Mouse (Mus musculus): ENCODE measurements around the gene Luc7l.

Luc7l gene

DNA sequence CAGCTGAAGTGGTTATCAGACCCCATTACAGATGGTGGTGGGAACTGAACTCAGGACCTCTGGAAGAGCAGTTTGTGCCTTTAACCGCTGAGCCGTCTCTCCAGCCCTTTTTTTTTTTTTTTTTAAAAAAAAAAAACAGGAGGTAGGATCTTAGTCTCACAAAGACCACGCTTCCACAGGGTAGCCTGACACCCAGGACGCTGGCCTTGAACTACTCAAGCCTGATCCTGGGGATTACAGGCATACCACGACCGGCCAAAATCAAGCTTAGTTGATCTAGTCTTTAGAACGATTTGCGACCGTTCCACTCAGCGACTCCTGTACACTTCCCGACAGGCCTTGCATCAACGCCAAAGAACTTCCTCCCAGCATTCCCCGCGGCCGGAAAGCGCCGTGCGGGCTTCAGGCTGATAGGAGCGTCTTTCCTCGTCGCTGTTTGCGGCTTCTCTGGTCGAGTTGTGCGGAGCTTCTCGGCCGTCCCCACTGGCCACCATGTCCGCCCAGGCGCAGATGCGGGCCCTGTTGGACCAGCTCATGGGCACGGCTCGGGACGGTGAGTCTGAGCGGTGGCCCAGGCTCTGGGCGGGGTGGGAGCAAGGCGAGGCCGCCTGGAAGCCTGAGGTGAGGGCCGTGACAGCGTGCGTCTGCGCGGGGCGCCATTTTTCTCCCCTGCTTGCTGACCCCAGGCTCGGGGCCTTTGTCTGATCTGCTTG lies at the start of gene Luc7l:
Gene Luc7l (plus strand): TSS at position 358 of the 713 bp plus-strand sequence.
- DNase-seq (ENCODE audit: low spot score in 2 of 2): peak; percentile 86 to 95

DNA sequence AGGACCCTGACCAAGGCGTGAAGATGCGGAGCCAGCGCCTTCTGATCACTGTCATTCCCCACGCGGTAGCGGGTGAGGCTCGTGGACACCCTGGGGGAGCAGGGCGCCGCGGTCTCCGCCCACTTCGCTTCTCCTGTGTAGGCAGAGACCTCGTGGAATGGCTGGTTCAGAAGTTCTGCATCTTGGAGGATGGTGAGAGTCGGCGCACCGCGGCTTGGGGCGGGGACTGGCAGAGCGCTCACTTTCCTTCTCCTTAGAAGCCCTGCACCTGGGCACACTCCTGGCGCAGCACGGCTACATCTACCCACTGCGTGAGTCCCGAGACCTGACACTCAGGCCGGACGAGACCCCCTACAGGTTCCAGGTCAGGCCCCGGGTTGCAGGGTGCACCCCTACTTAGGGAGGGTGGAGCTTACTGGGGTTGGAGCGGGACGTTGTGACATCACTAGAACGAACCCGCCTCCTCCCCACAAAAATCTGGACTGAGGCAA lies 49.3 kb upstream of the Luc7l start:
- DNase-seq (ENCODE audit: low spot score in 2 of 2): peak; percentile 58 to 69

DNA sequence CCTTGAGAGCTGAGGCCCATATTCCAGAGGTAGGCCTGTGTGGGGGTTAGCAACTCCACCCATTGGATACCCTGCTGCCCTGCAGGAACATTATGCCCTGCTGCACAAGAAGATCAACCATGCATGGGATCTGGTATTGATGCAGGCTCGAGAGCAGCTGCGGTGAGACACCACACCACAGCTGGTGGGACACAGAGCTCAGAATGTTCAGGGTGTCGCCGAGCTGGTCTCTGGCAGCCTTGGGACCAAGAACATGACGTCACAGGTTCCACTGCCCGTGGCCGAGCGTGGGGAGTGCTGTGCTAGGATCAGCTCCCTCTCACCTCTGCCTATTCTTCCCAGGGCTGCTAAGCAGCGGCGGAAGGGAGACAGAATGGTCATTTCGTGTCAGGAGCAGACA lies 47.9 kb upstream of the Luc7l start:
- no peak for DNase-seq (ENCODE audit: low spot score in 2 of 2)

DNA sequence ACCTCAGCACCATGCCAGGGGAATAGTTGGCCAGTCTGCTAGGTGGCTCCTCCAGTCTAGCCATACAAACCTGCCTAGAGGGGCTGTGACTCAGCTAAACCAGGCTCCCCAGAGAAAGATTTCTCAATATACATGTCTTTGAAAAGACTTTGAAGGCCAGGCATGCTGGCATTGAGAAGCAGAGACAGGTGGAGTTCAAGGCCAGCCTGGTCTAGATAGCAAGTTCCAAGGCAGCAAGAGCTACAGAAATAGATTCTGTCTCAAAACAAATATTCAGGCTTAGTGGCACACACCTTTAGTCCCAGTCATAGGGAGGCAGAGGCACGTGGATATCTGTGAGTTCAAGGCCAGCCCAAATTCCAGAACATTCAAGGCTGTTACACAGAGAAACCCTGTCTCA lies 46.3 kb upstream of the Luc7l start:
- DNase-seq (ENCODE audit: low spot score in 2 of 2): no peak

DNA sequence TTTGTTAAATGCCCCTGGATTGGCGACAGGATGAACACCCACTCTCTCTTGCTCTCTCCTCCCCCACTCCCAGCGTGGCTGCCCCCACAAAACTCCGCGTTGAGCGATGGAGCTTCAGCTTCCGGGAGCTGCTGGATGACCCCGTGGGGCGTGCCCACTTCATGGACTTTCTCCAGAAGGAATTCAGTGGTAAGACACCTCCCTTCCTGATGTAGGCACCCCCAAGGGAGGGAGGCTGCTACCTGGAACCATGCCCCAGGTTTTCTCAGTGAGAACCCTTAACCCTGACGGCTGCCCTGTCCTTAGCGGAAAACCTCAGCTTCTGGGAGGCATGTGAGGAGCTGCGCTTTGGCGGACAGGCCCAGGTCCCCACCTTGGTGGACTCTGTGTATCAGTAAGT lies 45.0 kb upstream of the Luc7l start, which contains the start of gene Arhgdig:
Gene Arhgdig (minus strand): TSS at position 101 of the 400 bp plus-strand sequence.
- DNase-seq (ENCODE audit: low spot score in 2 of 2): no peak

DNA sequence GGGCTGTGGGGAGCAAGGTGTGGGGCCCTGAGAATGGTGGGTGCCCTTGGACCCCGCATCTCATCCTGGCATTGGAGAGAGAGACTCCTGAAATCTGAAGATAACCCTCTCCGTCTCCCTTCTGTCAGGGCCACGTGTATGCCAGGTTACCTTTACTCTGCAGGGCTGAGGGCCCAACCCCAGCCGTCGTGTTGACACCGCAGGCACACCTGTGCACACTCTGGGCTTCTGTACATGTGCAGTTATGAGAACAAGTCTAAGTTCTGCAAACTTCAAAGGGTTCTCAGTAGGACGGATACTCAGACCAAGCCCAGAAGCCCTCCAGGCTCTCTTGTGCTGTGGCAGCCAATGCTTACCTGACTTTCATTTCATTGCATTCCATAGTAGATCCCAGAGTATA lies 40.5 kb upstream of the Luc7l start:
- DNase-seq (ENCODE audit: low spot score in 2 of 2): no peak

DNA sequence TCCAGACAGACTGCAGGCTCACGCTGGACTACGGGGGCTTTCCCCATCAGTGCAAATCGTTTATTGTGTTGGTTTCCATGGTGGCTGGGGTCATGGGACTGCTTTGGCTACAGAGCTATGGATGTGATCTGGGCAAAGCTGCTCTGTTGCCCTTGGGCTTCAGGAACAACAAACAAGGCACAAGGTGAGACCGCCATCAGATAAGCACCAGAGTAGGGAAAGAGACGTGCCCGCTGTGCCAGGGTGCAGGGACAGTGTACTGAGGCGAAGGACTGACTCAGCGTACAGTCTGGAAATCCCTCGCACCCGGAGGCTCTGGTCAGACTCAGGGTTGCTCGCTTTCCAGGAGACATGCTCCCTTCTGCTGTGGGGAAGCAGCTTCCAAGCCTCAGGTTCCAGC lies 40.0 kb upstream of the Luc7l start:
- DNase-seq (ENCODE audit: low spot score in 2 of 2): no peak

DNA sequence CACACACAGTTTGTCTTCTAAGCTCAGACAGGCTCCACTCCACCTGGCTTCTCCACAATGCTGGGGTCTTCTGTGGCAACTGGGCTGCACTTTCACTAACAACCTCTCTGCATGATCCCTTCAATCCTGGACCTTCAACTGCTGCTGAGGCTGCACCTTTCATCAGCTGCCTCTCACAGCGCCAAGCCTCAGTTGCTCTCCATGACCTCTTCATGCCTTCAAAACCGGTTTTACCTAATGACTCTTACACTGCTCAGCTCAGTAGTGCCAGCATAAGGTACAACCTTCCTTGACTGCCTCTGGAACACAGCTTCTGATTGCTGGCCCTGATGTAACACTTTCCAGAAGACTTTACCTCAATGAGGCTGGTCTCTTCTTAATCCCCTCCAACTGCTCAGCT lies 31.2 kb upstream of the Luc7l start:
- DNase-seq (ENCODE audit: low spot score in 2 of 2): no peak

DNA sequence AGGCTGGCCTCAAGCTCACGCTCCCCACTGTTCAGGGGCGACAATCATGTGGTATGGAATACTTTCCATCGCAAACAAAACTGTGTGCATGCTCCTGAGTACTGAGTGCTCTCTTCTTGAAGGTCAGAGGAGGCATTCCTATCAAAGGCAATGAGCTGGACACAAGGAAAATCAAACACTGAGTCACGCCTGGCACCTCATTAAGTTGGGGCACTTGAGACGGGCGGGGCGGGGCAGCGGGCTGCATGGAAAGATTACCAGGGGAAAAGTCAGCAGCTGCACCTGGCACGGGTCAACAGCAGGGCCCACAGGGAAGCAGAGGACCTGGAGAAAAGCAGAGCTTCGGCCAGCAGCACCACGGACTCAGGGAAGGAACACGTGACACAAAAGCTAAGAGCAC lies 27.5 kb upstream of the Luc7l start:
- no peak for DNase-seq (ENCODE audit: low spot score in 2 of 2)

DNA sequence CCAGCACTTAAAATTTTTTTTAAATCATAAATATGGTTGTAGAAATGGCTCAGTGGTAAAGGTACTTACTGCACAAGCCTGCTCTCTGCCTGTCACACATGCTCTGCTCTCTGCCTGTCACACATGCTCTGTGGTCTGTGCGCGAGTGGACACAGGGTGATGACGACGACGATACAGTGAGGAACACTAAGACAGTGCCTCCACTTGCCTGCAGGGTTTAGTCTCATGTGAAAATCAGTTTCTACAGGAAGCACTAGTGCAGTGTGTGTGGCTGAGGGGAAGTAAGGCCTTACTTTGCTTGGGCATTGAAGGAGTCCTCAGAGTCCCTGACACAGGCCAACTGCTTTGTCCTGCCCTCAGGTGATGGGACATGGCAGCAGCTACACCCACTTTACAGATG lies 22.9 kb upstream of the Luc7l start:
- DNase-seq (ENCODE audit: low spot score in 2 of 2): no peak

DNA sequence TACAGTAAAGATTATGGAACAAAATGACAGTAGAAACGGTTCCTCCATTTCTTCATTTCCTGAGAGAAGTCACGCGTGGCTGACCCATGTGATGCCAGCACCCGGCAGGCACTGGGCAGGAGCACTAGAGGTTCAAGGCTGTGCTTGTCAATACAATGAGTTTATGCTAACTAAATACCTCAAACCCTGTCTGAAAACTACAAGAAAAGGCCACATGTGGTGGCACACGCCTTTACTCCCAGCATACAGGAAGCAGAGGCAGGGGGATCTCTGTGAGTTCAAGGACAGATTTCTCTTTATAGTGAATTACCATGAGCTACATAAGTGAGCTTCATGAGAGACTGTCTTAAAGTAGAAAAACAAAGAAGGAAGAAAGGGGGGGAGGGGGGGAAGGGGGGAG lies 21.5 kb upstream of the Luc7l start:
- no peak for DNase-seq (ENCODE audit: low spot score in 2 of 2)

DNA sequence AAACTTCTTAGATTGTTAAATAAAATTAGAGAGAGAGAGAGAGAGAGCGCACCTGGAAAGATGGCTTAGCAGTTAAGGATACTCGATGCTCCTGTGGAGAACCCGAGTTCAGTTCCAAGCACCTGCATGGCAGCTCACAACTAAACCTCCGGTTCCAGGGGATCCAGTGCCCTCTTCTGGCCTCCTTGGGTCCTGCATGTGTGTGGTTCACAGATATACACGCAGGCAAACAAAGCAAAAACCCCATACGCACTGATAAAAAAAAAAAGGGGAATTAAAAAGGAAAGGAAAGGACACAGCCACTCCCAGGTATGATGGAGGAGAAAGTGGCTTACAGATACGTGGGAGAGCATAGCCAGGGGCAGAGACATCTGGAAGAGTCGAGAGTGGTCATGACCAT lies 19.8 kb upstream of the Luc7l start:
- DNase-seq (ENCODE audit: low spot score in 2 of 2): no peak

DNA sequence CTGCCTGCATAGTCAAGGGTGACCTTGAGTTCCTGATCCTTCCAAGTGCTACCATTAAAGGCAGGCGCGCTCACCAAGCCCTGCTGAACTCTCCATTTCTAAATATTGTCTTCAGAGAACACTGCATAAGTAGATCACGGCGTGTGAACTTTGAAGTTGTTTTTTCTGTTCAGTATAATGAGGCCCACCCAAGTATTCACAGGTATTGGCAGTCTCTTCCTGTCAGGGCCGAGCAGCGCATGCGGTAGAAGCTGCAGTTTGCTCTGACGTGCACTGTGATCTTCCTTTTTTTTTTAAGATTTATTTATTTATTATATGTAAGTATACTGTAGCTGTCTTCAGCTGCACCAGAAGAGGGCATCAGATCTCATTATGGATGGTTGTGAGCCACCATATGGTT lies 18.3 kb upstream of the Luc7l start:
- no peak for DNase-seq (ENCODE audit: low spot score in 2 of 2)

DNA sequence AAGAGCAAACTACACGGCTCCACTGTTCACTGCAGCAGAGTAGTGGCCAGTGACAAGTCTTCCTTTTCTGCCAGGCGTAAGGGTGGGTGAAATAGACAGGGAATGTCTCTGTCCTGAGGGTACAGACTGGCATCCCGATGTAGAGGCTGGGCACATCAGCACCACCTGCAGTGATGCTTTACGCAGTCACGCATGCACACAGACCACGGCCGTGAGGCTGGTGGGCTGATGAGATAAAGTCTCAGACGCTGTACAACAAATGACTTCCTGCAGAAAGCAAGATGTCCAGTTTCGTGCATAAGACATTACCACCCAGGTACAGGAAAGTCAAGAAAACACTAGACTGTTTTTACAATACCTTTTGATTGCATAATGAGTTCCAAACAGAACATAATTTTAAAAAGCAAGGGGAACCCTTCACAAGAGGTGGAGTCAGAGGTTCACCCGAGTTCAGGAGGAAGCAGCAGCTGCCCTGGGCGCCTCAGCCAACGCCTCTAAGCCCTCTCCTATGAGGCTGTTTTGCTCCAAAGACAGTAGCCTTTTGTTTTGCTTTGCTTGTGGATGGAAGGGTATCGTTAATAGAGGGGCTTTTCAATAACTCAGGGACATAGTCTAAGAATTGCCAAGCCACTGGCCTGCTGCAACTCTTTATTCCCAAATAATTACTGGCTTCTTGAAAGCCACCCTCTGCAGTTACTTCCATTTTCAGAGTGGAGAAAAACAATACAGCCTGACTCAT lies 17.4 kb upstream of the Luc7l start:
- DNase-seq (ENCODE audit: low spot score in 2 of 2): no peak

DNA sequence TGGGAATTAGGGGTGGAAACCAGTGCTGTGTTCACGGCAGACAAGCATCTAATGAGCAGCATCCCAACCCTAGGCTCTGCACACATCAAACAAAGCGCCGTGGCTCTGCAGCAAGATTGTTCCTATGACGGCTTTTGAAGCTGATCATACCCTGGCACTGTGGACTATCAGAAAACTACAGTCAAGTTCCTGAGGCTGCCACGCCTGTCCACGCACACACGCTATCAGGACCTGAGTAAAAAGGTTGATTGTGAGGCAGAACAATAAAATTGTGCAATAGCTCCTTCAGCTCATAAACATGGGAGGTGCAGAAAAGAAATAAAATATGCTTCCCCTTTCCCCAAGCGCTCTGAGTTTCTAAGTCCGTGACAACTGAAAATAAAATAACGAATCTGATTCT lies 15.0 kb upstream of the Luc7l start:
- no peak for DNase-seq (ENCODE audit: low spot score in 2 of 2)

DNA sequence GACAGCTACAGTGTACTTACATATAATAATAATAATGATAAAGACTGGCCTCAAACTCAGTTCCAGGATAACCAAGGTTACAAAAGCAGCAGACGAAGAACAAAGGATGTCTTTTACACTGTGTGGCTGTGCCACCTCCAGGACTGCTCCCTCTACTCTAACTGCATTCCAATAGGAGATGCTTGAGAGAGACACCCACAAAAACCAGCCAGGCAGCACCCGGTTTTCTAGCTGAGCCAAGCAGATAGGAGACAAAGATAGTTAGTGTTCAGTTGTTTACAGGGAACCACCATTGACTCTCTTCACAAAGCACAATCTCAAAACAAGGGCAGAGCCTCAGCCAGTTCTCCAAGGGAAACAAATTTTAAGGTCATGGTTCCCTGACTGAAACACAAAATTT lies 13.1 kb upstream of the Luc7l start:
- DNase-seq (ENCODE audit: low spot score in 2 of 2): peak in 1 of 2 experiments; percentile 13

DNA sequence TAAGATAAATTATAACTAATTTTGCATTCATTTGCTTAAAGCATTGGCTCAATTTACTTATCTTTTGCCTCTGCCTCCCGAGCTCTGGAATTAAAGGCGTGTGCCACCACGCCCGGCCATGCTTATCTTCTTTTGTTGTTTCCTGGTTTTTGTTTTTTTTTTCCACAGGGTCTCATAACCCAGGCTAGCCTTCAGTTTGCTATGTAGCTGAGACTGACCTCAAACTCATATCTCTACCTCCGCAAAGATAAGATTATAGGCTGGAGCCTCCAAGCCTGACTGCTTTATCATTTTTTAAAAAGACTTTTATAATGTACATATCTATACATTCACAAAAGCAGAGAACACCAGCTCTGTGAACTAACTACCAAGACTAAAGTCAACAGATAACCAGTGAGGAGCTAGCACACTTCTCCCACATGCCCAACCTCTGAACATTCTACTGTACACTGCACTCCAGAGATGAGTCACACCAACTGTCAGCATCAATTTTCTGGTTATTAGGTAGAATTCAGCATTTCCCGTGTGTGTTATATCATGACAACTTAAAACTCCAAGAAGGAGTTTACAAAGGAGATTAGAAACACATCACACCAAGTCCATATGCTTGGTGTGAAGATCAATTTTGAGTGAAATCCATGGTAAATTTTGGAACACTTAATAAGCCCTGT lies 12.4 kb upstream of the Luc7l start:
- no peak for DNase-seq (ENCODE audit: low spot score in 2 of 2)

DNA sequence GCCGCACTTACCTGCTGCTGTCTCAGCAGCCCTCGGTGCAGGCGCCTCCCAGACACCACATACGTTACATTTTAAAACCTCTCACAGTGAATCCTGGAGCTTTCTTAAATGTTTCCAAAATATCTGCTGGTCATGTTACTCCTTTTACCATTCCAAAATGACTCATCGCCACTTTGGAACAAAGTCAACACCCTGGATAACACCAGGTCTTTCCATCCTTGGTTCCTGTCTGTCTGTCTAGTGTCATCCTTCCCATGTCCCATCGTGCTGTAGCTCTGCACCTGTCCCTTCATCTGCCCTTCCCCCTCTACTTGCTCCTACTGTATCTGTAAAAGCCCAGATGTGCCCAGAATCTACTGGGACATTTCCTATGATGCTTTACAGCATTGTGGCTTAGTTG lies 11.7 kb upstream of the Luc7l start:
- no peak for DNase-seq (ENCODE audit: low spot score in 2 of 2)

DNA sequence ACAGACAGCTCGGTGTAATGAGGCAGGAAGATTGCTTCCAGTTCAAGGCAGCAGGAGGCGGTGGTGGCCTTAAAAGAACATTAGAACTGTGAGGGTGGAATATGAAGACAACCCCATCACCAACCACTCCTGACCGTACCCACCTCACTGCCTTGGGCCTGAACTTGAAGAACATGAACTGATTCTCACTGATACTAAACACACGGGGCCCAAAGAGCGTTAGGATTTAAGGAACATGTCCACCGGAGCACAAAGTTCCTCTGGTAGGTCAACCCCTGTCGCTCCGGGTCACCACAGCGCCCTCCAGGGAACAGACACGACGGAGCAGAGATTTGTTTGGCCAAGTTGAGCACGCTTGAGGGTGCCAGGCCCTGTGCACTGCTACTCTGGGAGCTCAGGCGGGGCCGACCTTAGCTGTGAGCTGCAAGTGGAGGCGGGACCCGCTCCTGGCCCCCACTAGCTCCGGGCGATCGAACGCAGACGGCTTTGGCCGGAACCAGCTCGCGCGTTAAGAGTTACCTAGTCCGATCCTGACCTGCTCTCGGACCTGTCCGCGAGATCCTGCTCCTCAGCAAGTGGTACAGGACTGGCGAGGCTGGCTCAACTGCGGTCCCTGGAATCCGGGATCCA lies 9.1 kb upstream of the Luc7l start:
- DNase-seq (ENCODE audit: low spot score in 2 of 2): no peak

DNA sequence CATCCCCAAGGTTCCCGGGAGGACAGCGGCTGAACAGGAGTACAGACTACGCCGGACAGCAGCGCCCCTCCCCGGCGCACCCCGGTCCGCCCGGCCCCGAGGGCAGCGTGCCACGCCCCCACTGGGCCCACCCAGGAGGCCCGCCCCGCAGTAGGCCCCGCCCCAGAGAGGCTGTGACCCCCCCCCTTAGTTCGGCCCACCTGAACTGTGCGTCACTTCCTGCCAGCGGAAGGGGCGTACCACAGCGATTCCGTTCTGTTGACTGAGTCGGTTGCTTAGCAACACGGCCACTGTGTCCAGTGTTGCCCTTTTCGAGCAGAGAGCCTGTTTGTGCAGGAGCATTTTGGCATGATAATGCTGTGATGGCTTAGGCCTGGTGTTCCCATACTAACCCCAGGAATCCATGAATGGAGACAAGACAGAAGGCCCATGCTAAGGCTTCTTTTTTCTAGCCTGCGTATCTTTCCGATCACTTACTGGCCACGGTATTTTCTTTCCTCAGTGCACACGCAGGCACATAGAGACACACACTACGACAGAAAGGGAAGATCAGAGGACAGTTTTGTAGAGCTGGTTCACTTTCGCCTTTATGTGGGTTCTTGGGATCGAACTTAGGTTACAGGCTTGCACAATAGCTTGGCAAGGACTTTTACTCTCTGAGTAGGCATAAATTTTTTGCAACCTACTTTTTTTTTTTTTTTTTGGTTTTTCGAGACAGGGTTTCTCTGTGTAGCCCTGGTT lies 8.4 kb upstream of the Luc7l start, which contains the start of gene Fam234a:
Gene Fam234a (minus strand): TSS at position 142 of the 741 bp plus-strand sequence.
- peak; percentile 79 to 91 for DNase-seq (ENCODE audit: low spot score in 2 of 2)

DNA sequence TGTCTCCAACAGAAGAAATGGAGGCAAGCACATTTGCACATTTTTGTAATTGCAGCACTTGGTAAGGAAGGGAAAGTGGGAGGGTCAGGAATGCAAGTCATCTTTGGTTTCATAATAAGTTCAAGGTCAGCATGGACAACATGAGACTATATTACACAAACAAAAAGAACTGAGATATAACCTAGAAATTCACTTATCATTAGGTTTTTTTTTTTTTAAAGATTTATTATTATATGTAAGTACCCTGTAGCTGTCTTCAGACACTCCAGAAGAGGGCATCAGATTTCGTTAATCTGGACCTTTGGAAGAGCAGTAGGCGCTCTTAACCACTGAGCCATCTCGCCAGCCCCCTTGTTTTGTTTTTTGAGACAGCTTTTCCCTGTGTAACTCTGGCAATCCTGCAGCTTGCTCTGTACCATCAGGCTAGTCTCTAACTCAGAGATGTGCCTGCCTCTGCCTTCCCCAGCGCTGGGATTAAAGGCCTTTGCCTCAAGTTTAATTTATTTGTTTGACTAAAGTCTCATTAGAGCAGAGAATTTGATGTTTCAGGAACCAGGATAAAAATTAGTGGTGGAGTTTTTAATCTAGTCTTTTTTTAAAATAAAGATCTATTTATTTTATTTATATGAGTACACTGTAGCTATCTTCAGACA lies 684 bp upstream of the Luc7l start:
- no peak for DNase-seq (ENCODE audit: low spot score in 2 of 2)
